Mouse (Mus musculus): Measurements from ENCODE around the gene Sfxn3. TPM values are rescaled to one million over a fixed set of nuclear protein-coding genes. Genes with fewer than 3 reads are reported as not detected.
A peak's percentile ranks its signal among the peaks of the same experiment; 100 is the strongest.

Sfxn3 gene
- polyA plus RNA-seq, 1 experiment from 2014 or later: 30.3 TPM

DNA sequence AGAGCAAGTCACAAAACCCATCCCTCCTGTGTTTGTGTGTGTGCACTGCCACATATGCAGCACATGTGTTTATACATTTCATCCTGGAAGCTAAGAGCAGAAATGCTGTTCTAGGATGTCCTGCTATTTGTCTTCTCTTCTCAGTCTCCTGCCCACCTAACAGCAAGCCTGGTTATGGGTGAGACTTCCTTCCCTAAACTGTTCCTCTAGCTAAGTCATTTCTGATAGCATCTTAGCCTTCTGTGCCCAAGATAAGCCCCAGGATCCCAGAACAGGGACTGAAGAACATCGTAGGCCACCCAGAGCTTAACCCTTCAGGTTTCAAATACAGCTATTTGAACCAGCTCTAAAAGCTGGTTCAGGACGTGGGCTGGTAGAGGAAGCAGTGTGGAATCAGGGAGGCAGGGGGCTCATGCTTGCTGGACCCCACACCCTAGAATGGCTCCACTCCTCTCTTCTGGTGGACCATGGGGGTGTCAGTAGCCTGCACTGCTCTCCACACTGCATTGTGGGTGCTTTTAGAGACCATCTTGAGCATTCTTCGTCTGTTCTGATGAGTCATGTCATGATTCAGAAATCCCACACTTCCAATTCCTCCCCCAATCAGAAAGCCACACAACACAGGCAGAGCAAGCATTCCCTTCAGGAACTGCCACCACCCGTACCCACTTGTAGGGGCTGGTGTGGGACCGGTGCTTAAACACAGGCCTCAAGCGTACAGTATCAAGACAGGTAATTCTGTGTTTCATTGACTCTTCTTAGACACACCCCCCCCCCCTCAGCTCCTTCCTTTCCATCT lies 7.8 kb downstream of the Sfxn3 start:
- H3K27ac ChIP-seq: no peak overlapping the region
- peaks cover 5% of the 10 kb centered on the region; the same call in 1 of the 2 replicates for H3K27me3 ChIP-seq
- no peaks in the 10 kb centered on the region for H3K9me3 ChIP-seq
- H3K9ac ChIP-seq: no peak overlapping the region
- peaks cover 19% of the 10 kb centered on the region for H3K36me3 ChIP-seq (replicated peaks)
- ATAC-seq (ENCODE audit: low FRiP score): no peak
- no peak overlapping the region for H3K4me3 ChIP-seq (replicated peaks)
- no peak overlapping the region for H3K4me2 ChIP-seq
- H3K4me1 ChIP-seq: peaks cover 21% of the 10 kb centered on the region
- WGBS: 86% methylated on average over 6 of the region's 6 CpGs

DNA sequence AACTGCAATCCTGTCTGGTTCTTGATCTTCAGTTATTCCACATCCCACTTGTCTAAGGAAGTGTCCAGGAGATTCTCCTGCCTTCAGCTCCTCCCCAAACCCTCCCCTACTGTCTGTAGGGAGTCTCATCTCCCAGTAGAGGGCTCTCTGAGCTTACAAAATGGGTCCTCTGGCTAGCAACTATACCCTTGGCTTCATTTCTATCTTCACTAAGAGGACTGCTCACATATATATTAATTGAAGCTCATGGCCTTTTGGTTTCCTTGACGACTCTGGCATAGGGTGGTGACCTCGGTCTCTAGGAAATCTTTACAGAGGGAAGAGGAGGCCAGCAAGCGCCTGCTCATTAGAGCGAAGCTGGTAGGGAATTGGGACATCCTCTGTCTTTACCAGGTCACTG lies 9.1 kb downstream of the Sfxn3 start:
- no peak overlapping the region for H3K9ac ChIP-seq
- peaks cover 21% of the 10 kb centered on the region for H3K4me1 ChIP-seq
- 57% methylated on average over 4 of the region's 4 CpGs for WGBS
- H3K9me3 ChIP-seq: no peaks in the 10 kb centered on the region
- peaks cover 5% of the 10 kb centered on the region; the same call in 1 of the 2 replicates for H3K27me3 ChIP-seq
- peak overlapping the region; percentile 13; the same call in 1 of the 2 replicates for H3K4me2 ChIP-seq
- peaks cover 19% of the 10 kb centered on the region for H3K36me3 ChIP-seq (replicated peaks)
- no peak for ATAC-seq (ENCODE audit: low FRiP score)
- peak overlapping the region; percentile 13; the same call in 1 of the 2 replicates for H3K27ac ChIP-seq
- H3K4me3 ChIP-seq (replicated peaks): no peak overlapping the region

DNA sequence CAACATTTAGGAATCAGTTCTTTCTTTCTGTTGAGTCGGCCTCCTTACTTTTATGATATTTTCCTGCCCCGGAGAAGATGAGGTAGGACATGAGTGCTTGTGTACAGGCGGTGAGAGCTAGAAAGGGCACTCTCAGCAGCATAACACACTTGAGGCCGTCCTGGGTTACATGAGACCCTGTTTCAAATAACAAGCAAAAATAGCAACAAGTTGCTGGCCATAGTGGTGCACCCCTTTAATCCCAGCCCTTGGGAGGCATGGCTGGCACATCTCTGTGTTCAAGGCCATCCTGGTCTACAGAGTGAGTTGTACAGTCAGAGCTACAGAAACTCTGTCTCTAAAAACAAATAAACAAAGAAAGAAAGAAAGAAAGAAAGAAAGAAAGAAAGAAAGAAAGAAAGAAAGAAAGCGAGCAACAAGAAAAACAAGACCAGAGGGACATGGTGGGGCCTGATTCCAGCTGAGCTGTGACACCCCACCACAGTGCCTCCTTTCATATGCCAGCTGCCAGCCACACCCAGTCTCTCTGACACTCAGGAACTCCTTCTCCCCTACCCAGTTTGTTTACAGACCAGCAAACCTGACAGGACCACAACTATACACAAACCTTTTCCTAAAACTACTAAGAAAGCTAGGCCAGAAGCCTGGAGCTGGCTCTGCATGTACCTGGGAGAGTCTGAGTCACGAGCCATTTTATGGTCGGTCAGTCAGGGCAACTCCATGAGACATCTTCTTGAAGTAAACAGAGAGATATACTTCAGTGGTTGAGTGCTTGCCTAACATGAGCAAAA lies 9.8 kb downstream of the Sfxn3 start:
- H3K27me3 ChIP-seq: peaks cover 5% of the 10 kb centered on the region; the same call in 1 of the 2 replicates
- 79% methylated on average over 7 of the region's 7 CpGs for WGBS
- H3K4me1 ChIP-seq: peaks cover 21% of the 10 kb centered on the region
- peak overlapping the region; percentile 96; the same call in 1 of the 2 replicates for H3K27ac ChIP-seq
- no peak overlapping the region for H3K9ac ChIP-seq
- ATAC-seq (ENCODE audit: low FRiP score): no peak
- H3K9me3 ChIP-seq: no peaks in the 10 kb centered on the region
- peak overlapping the region; percentile 72 for H3K4me2 ChIP-seq
- H3K4me3 ChIP-seq (replicated peaks): peak overlapping the region; percentile 59; the same call in 1 of the 2 replicates
- peaks cover 19% of the 10 kb centered on the region for H3K36me3 ChIP-seq (replicated peaks)

DNA sequence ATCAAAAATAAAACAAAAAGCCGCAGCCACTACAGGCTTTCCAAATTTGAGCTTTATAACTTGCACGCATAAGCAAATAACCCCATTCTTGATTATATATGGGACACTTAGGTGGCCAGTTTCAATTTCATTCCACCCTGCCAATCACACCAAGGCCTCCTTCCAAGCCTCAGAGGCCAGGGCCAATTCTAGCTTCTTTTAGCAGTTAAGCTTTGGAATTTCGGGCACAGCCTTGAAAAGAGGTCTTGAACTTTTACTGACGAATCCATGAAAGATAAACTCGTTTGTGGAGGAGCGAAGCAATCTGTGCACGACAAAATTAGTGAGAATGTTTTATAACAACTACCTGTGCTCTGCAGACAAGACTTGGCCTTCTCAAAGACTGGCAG lies 10.4 kb downstream of the Sfxn3 start:
- H3K9me3 ChIP-seq: no peaks in the 10 kb centered on the region
- H3K4me3 ChIP-seq (replicated peaks): peak overlapping the region; percentile 59
- H3K27me3 ChIP-seq: peaks cover 5% of the 10 kb centered on the region; the same call in 1 of the 2 replicates
- H3K9ac ChIP-seq: peak overlapping the region; percentile 81
- 46% methylated on average over 7 of the region's 7 CpGs for WGBS
- H3K4me1 ChIP-seq: peaks cover 21% of the 10 kb centered on the region
- H3K27ac ChIP-seq: peak overlapping the region; percentile 96
- no peak for ATAC-seq (ENCODE audit: low FRiP score)
- H3K36me3 ChIP-seq (replicated peaks): peaks cover 15% of the 10 kb centered on the region
- peak overlapping the region; percentile 72 for H3K4me2 ChIP-seq

DNA sequence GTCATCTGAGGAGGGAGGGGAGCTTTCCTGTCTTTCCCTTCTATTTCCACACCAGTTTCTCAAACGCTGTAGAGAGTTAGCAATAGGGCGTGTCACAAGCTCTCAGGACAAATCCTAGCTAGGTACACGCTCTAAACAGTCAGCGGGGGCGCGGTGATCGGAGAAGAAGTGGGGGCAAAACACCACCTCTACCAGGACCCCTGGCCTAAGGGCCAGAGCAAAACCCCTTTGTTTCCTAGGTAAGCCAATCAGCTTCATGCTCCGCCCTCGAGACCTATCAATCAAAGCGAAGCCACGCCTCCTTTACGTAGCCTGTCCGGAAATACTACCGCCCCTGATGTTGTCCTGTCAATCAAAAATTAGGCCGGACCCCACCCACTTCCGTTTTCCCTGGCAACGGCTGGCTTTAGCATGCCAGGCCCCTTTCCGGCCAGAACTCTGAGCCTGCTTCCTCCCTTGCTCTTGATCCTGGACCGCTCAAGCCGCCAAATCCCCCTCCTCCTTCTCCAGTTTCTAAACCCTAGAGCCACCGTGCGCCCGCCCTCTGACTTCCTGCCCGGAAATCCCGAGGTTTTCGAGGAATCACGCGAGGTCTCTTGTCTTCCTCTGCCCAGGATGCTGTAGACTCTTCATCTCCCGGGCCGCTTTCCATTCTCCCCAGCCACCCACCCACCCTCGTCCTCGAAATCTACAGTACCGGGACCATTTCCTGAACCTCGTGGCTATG lies 11.0 kb downstream of the Sfxn3 start:
- peaks cover 3% of the 10 kb centered on the region; the same call in 1 of the 2 replicates for H3K27me3 ChIP-seq
- ATAC-seq (ENCODE audit: low FRiP score): peak; percentile 93
- no peaks in the 10 kb centered on the region for H3K9me3 ChIP-seq
- H3K4me1 ChIP-seq: peaks cover 21% of the 10 kb centered on the region
- H3K4me3 ChIP-seq (replicated peaks): peak overlapping the region; percentile 59
- peak overlapping the region; percentile 81 for H3K9ac ChIP-seq
- H3K4me2 ChIP-seq: peak overlapping the region; percentile 72
- under 1% methylated on average over 34 of the region's 34 CpGs for WGBS
- peak overlapping the region; percentile 96 for H3K27ac ChIP-seq
- peaks cover 11% of the 10 kb centered on the region for H3K36me3 ChIP-seq (replicated peaks)

DNA sequence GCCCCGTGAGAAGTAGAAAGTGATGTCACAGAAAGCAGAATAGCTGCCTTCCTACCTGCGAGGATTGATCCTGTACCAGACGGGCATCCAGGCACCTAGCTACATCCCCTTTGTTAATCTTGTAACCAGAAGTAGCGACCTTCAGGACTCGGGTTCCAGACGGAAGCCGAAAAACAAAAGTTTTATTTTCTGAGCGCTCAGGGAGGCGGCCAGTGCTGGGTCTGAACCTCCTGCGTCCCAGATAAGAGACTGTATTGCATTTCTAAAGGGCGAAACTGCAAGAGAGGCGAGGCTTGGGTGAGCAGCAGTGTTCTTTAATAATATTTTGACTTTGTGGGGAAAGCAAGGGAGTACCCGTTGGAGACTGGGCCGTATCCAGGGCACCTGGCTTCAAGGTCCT lies 11.5 kb downstream of the Sfxn3 start:
- under 1% methylated on average over 14 of the region's 14 CpGs for WGBS
- peak overlapping the region; percentile 96 for H3K27ac ChIP-seq
- no peak for ATAC-seq (ENCODE audit: low FRiP score)
- H3K4me2 ChIP-seq: peak overlapping the region; percentile 72
- no peaks in the 10 kb centered on the region for H3K9me3 ChIP-seq
- H3K9ac ChIP-seq: peak overlapping the region; percentile 81
- H3K4me3 ChIP-seq (replicated peaks): peak overlapping the region; percentile 59
- peaks cover 22% of the 10 kb centered on the region for H3K4me1 ChIP-seq
- H3K36me3 ChIP-seq (replicated peaks): peaks cover 7% of the 10 kb centered on the region
- H3K27me3 ChIP-seq: peaks cover 3% of the 10 kb centered on the region

DNA sequence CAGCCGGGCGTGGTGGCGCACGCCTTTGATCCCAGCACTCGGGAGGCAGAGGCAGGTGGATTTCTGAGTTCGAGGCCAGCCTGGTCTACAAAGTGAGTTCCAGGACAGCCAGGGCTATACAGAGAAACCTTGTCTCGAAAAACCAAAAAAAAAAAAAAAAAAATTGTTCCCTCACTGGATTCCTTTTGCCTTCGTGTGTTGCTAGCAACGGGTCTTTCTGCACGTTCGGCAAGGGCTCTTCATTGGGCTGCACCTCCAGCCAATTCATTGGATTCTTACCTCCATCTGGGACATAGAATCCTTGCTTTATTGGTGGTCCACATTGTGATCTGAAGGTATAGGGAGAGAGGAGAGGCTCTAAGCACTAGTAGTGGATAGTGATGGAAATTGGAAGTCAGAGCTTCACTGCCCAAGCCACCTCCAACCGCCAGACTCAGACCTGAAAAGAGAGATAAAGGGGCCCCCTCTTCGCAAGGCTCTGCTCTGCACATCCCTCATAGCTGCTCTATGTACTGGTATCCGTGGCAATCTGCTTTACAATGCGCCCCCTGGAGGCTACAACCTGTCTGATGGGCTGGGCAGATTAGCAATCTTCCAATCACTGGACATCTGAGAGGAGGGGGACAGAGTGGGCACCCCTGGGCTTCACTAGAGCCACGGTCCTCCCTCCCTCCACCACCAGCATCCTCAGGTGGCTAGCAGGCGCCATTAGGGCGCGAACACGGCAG lies 16.4 kb downstream of the Sfxn3 start:
- peak overlapping the region; percentile 36; the same call in 1 of the 2 replicates for H3K9ac ChIP-seq
- H3K4me3 ChIP-seq (replicated peaks): no peak overlapping the region
- H3K9me3 ChIP-seq: no peaks in the 10 kb centered on the region
- H3K4me1 ChIP-seq: peaks cover 15% of the 10 kb centered on the region
- no peaks in the 10 kb centered on the region for H3K36me3 ChIP-seq (replicated peaks)
- H3K27me3 ChIP-seq: peaks cover 52% of the 10 kb centered on the region
- 40% methylated on average over 19 of the region's 20 CpGs for WGBS
- ATAC-seq (ENCODE audit: low FRiP score): peak; percentile 20; the same call in 1 of the 2 replicates
- peak overlapping the region; percentile 30 for H3K4me2 ChIP-seq
- no peak overlapping the region for H3K27ac ChIP-seq

DNA sequence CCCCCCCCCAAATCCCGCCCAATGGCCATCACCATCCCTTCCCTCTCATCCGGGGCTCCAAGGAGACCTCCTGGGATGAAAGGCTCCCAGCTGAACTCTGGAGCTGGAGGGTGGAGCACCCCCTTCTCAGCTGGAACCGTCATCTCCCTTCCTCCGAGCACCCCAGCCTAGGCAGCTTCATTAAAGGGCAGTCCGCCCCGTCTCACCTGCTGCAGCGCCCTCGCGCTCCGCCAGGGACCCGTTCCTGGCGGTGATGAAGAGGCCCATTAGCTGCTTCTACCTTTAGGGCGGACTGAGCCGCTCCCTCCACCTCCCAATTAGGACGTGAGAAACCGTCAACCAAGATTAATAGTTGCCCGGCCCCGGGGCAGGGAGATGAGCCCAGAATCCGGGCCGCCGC lies 17.9 kb downstream of the Sfxn3 start:
- Histone ChIP-seq H3K4me1 (peaks cover 9% of the 10 kb centered on the region), H3K9me3 (no peaks in the 10 kb centered on the region), H3K36me3 (replicated peaks) (no peaks in the 10 kb centered on the region), H3K27me3 (peaks cover 67% of the 10 kb centered on the region), H3K9ac (no peak overlapping the region), H3K4me3 (replicated peaks) (no peak overlapping the region), H3K27ac (no peak overlapping the region), H3K4me2 (no peak overlapping the region)
- WGBS: 4% methylated on average over 21 of the region's 21 CpGs
- ATAC-seq (ENCODE audit: low FRiP score): no peak

DNA sequence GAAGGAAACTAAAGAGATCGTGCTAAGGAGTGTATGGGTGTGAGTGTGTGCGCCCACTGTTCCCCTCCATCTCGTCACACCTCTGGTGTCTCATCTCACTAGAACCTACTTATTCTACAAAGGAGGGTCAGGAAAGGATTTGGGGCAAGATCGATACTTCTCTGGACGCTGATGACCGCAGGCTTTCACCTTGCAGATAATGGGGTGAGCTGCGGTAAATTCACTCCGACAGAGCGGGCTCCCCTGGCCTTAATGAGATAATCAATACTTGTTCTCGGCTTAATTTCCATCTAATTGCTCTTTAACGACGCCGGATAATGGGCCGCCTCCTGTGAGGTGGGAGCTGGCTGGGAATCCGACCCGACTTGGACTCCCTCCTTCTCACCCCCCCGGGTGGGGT lies 19.9 kb downstream of the Sfxn3 start:
- Histone ChIP-seq H3K4me3 (replicated peaks) (no peak overlapping the region), H3K9me3 (no peaks in the 10 kb centered on the region), H3K27ac (no peak overlapping the region), H3K9ac (no peak overlapping the region), H3K4me1 (peaks cover 9% of the 10 kb centered on the region), H3K27me3 (peaks cover 83% of the 10 kb centered on the region), H3K4me2 (no peak overlapping the region), H3K36me3 (replicated peaks) (no peaks in the 10 kb centered on the region)
- WGBS: 12% methylated on average over 17 of the region's 17 CpGs
- ATAC-seq (ENCODE audit: low FRiP score): no peak

DNA sequence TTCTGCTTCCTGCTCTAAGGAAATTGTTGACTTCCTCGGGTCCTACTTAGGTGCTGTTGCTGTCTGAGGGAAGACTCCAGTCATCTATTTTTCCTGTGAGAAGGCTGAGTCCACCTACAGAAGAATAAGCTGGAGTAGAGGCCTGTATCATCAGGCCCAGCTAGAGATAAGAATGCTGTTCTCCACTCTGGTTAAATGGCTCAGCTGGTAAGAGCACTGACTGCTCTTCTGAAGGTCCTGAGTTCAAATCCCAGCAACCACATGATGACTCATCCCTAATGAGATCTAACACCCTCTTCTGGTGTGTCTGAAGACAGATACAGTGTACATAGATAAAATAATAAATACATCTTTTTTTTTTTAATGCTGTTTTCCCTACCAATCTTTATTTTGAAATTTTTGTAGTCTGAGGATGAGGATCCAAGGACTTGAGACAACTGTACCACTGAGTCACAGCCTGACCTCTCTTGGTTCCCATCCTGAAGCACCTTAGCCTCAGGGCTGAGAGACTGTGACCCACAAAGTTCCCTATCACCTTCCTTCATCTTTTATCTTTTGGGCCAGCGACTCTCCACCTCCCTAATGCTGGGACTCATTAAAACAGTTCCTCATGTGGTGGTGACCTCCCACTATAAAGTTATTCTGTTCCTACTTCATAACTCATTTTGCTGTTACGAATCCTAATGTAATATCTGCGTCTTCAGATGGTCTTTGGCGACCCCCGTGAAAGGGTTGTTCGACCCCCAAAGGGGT lies 20.6 kb downstream of the Sfxn3 start:
- no peak for ATAC-seq (ENCODE audit: low FRiP score)
- Histone ChIP-seq H3K4me2 (no peak overlapping the region), H3K36me3 (replicated peaks) (no peaks in the 10 kb centered on the region), H3K27me3 (peaks cover 85% of the 10 kb centered on the region), H3K9me3 (no peaks in the 10 kb centered on the region), H3K4me1 (peaks cover 9% of the 10 kb centered on the region), H3K27ac (no peak overlapping the region), H3K4me3 (replicated peaks) (no peak overlapping the region), H3K9ac (no peak overlapping the region)
- 77% methylated on average over 7 of the region's 7 CpGs for whole genome bisulfite sequencing

Data from forebrain, embryonic 12.5 days (tissue).